Mouse (Mus musculus): ENCODE results near the gene Ankdd1a.

GRCm38 (mm10) chr9:65549643-65550042 lies 29.6 kb upstream of the Ankdd1a start:
- TF ChIP-seq CTCF (conservative IDR thresholded peaks at IDR 0.05; ENCODE audit: low read length) (no peak), NANOG (IDR thresholded peaks at IDR 0.05; ENCODE audit: borderline replicate concordance, low read length) (no peak), POU5F1 (IDR thresholded peaks at IDR 0.05; ENCODE audit: borderline replicate concordance, low read length) (no peak)
